Mouse (Mus musculus) layer of hippocampus, adult 18-20 months (tissue): ENCODE measurements around the gene Uso1. TPM values are rescaled to one million over a fixed set of nuclear protein-coding genes. Genes with fewer than 3 reads are reported as not detected.

Experiments used
- DNase-seq, 2 experiments: peaks; one replicate each; pipeline ENCODE4 v3.0.0; 2022; ENCODE audit warnings: low spot score in 2 of 2
- total RNA-seq, 2 experiments: library from RNA; stranded (reverse); gene quantifications; 2 replicates each; pipeline ENCODE4 v1.2.3; 2021

Gene Uso1
- total RNA-seq, 2 experiments from 2014 or later, result 80.8 to 82.3 TPM

- peak in 1 of 2 experiments; percentile 17 for DNase-seq
Measured at GRCm38 (mm10) chr5:92234939-92235557, 97.3 kb downstream of the Uso1 start.

GRCm38 (mm10) chr5:92239333-92240232 is 101.8 kb downstream of the Uso1 start:
- DNase-seq, result peak; percentile 66 to 89

- DNase-seq, result peak; percentile 57 to 76
Measured at GRCm38 (mm10) chr5:92240769-92241168, 103.0 kb downstream of the Uso1 start.

DNA sequence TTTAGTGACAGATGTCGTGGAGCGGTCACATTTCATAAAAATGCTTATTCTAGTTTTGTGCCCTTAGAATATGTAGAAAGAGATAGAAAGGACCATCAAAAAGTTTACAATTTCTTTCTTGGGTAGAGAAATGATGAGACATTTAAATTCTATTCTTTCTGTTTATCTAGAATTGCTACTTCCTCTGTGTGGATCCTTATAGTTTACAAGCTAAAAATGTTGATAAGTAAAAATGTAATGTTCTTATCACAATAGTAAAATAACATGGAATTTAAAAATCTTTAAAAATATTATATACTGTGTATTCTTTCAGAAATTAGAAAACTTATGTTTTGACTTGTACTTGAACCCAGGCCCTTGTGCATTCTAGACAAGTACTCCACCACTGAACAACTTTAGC is 107.2 kb downstream of the Uso1 start:
- no peak for DNase-seq

- DNase-seq, result no peak
Measured at GRCm38 (mm10) chr5:92245483-92245882, 107.7 kb downstream of the Uso1 start.

DNA sequence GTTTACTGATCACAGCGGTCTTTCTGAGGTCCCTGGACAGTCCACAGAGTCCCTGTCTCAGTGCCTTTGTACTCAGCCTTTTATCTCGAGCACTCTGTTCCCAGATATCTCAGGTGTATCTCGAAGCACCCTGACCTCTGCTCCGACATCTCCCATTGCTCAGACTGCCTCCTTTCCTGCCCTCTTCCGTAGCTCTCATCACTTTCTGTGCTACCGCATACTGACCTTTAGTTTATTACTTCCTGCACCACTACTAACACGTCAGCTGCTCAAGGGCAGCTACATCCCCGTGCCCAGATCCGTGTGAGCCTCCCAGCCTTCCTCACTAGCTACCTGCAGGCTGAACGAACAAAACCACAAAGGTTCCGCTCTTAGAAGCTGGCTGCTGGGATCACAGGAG is 110.9 kb downstream of the Uso1 start:
- DNase-seq, result no peak

DNA sequence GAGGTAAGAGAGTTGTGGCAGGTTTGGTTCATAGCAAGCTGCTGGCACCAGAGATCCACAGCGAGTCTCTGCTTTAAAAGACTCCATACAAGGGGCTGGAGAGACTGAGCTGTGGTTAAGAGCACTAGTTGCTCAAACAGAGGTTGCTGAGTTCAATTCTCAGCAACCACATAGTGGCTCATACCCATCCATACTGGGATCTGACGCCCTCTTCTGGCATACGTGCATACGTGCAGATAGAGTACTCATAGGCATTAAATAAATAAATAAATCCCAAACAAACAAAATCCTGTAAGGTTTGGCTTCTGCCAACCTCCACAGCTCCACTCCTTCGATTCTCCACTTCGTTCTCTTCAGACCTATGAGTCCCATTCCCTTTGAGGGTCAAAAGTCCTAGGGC is 114.3 kb downstream of the Uso1 start:
- no peak for DNase-seq

Other genes starting within 250 kb of the Uso1 start
- 10 to 100 TPM; 50.2 to 52.5 TPM for gene Rchy1, start 174.9 kb upstream of the Uso1 start, total RNA-seq
- not detected for gene Odaph, start 150.5 kb upstream of the Uso1 start, total RNA-seq
- 10 to 100 TPM; 34.9 to 37.8 TPM for gene Cdkl2, start 94.1 kb upstream of the Uso1 start, total RNA-seq
- 100 to 1,000 TPM; 237 to 252 TPM for gene G3bp2, start 54.2 kb upstream of the Uso1 start, total RNA-seq
- not detected for gene U90926, start 77.5 kb downstream of the Uso1 start, total RNA-seq
- under 1 TPM; 0.58 to 0.62 TPM for gene Ppef2, start 118.3 kb downstream of the Uso1 start, total RNA-seq
- gene Naaa, start 140.2 kb downstream of the Uso1 start, total RNA-seq, result 10 to 100 TPM; 50.4 to 52.2 TPM
- 10 to 100 TPM; 20.3 to 21.5 TPM for gene Sdad1, start 172.5 kb downstream of the Uso1 start, total RNA-seq
- not detected for gene Cxcl9, start 190.1 kb downstream of the Uso1 start, total RNA-seq
- gene Art3, start 193.9 kb downstream of the Uso1 start, total RNA-seq, result 1 to 10 TPM; 2.2 to 4.2 TPM
- gene Cxcl10, start 211.0 kb downstream of the Uso1 start, total RNA-seq, result not detected